Mouse (Mus musculus): ENCODE data around the gene Asic2. TPM values are rescaled to one million over a fixed set of nuclear protein-coding genes. Genes with fewer than 3 reads are reported as not detected.
A peak's percentile ranks its signal among the peaks of the same experiment; 100 is the strongest.

The Asic2 gene
- polyA plus RNA-seq, 1 experiment = 0.75 TPM

- TF ChIP-seq POLR2A (IDR thresholded peaks at IDR 0.05; ENCODE audit: low read depth, low read length) = no peak
- TF ChIP-seq CTCF (conservative IDR thresholded peaks at IDR 0.05; ENCODE audit: insufficient read depth, insufficient read length, low read depth, low read length) = no peak
- H3K27me3 ChIP-seq (replicated peaks; ENCODE audit: control insufficient read depth, insufficient read depth, low read length) = no peaks in the 10 kb centered on the region
- no peaks in the 10 kb centered on the region for H3K36me3 ChIP-seq (ENCODE audit: control insufficient read depth, insufficient read depth, low read length)
- H3K4me3 ChIP-seq (ENCODE audit: insufficient read depth, low read depth, low read length) = no peak overlapping the region
- H3K4me1 ChIP-seq (ENCODE audit: control insufficient read depth, insufficient read depth, low read length) = no peaks in the 10 kb centered on the region
- no peak overlapping the region for H3K27ac ChIP-seq (ENCODE audit: insufficient read depth, low read depth, low read length)
- 56% methylated on average over 9 of the region's 9 CpGs for WGBS
- no peak for DNase-seq
Observed at GRCm38 (mm10) chr11:81871506-81872213, 96.6 kb downstream of the Asic2 start.

- TF ChIP-seq CTCF (conservative IDR thresholded peaks at IDR 0.05; ENCODE audit: insufficient read depth, insufficient read length, low read depth, low read length) = no peak
- no peak for TF ChIP-seq POLR2A (IDR thresholded peaks at IDR 0.05; ENCODE audit: low read depth, low read length)
- Histone ChIP-seq H3K27ac (ENCODE audit: insufficient read depth, low read depth, low read length) (no peak overlapping the region), H3K4me3 (ENCODE audit: insufficient read depth, low read depth, low read length) (no peak overlapping the region), H3K27me3 (replicated peaks; ENCODE audit: control insufficient read depth, insufficient read depth, low read length) (no peaks in the 10 kb centered on the region), H3K36me3 (ENCODE audit: control insufficient read depth, insufficient read depth, low read length) (no peaks in the 10 kb centered on the region), H3K4me1 (ENCODE audit: control insufficient read depth, insufficient read depth, low read length) (no peaks in the 10 kb centered on the region)
- DNase-seq = no peak
- WGBS = 78% methylated on average over 10 of the region's 10 CpGs
Observed at GRCm38 (mm10) chr11:81865661-81866382, 102.4 kb downstream of the Asic2 start.

- 42% methylated on average over 4 of the region's 4 CpGs for WGBS
- peak; percentile 3 for DNase-seq
- Histone ChIP-seq H3K27ac (ENCODE audit: insufficient read depth, low read depth, low read length) (no peak within 1 kb of the TSS), H3K36me3 (ENCODE audit: control insufficient read depth, insufficient read depth, low read length) (no peaks in the 10 kb centered on the region), H3K27me3 (replicated peaks; ENCODE audit: control insufficient read depth, insufficient read depth, low read length) (no peaks in the 10 kb centered on the region), H3K4me3 (ENCODE audit: insufficient read depth, low read depth, low read length) (no peak within 1 kb of the TSS), H3K4me1 (ENCODE audit: control insufficient read depth, insufficient read depth, low read length) (no peaks in the 10 kb centered on the region)
- no peak for TF ChIP-seq POLR2A (IDR thresholded peaks at IDR 0.05; ENCODE audit: low read depth, low read length)
- TF ChIP-seq CTCF (conservative IDR thresholded peaks at IDR 0.05; ENCODE audit: insufficient read depth, insufficient read length, low read depth, low read length) = no peak
Observed at GRCm38 (mm10) chr11:81860250-81860972, 107.8 kb downstream of the Asic2 start, which contains the start of gene 5530401A14Rik. Gene 5530401A14Rik, plus strand, starts transcription at chr11:81860673.

- no peak for DNase-seq
- H3K27ac ChIP-seq (ENCODE audit: insufficient read depth, low read depth, low read length) = no peak overlapping the region
Observed at GRCm38 (mm10) chr11:81847773-81848490, 120.3 kb downstream of the Asic2 start.

GRCm38 (mm10) chr11:81845686-81846036 lies 122.6 kb downstream of the Asic2 start:
- 81% methylated on average over 3 of the region's 3 CpGs for WGBS
- Histone ChIP-seq H3K4me3 (ENCODE audit: insufficient read depth, low read depth, low read length) (no peak overlapping the region), H3K36me3 (ENCODE audit: control insufficient read depth, insufficient read depth, low read length) (no peaks in the 10 kb centered on the region), H3K4me1 (ENCODE audit: control insufficient read depth, insufficient read depth, low read length) (no peaks in the 10 kb centered on the region), H3K27ac (ENCODE audit: insufficient read depth, low read depth, low read length) (no peak overlapping the region), H3K27me3 (replicated peaks; ENCODE audit: control insufficient read depth, insufficient read depth, low read length) (no peaks in the 10 kb centered on the region)
- no peak for TF ChIP-seq POLR2A (IDR thresholded peaks at IDR 0.05; ENCODE audit: low read depth, low read length)
- TF ChIP-seq CTCF (conservative IDR thresholded peaks at IDR 0.05; ENCODE audit: insufficient read depth, insufficient read length, low read depth, low read length) = no peak
- no peak for DNase-seq

More at GRCm38 (mm10) chr11:81847773-81848490, 120.3 kb downstream of the Asic2 start:
- no peak for TF ChIP-seq CTCF (conservative IDR thresholded peaks at IDR 0.05; ENCODE audit: insufficient read depth, insufficient read length, low read depth, low read length)
- no peak for TF ChIP-seq POLR2A (IDR thresholded peaks at IDR 0.05; ENCODE audit: low read depth, low read length)
- no peaks in the 10 kb centered on the region for H3K27me3 ChIP-seq (replicated peaks; ENCODE audit: control insufficient read depth, insufficient read depth, low read length)
- no peaks in the 10 kb centered on the region for H3K4me1 ChIP-seq (ENCODE audit: control insufficient read depth, insufficient read depth, low read length)
- H3K36me3 ChIP-seq (ENCODE audit: control insufficient read depth, insufficient read depth, low read length) = no peaks in the 10 kb centered on the region
- 22% methylated on average over 1 of the region's 1 CpGs for WGBS
- no peak overlapping the region for H3K4me3 ChIP-seq (ENCODE audit: insufficient read depth, low read depth, low read length)

- Histone ChIP-seq H3K27me3 (replicated peaks; ENCODE audit: control insufficient read depth, insufficient read depth, low read length) (no peaks in the 10 kb centered on the region), H3K4me1 (ENCODE audit: control insufficient read depth, insufficient read depth, low read length) (no peaks in the 10 kb centered on the region), H3K36me3 (ENCODE audit: control insufficient read depth, insufficient read depth, low read length) (no peaks in the 10 kb centered on the region), H3K4me3 (ENCODE audit: insufficient read depth, low read depth, low read length) (no peak overlapping the region), H3K27ac (ENCODE audit: insufficient read depth, low read depth, low read length) (no peak overlapping the region)
- peak; percentile 51 for DNase-seq
- WGBS = 55% methylated on average over 5 of the region's 5 CpGs
- TF ChIP-seq CTCF (conservative IDR thresholded peaks at IDR 0.05; ENCODE audit: insufficient read depth, insufficient read length, low read depth, low read length) (no peak), POLR2A (IDR thresholded peaks at IDR 0.05; ENCODE audit: low read depth, low read length) (no peak)
Observed at GRCm38 (mm10) chr11:81845010-81845685, 123.1 kb downstream of the Asic2 start.
